Mouse (Mus musculus): ENCODE data around the gene D13Ertd608e.
"Not testable (repeated sequence)": the region's sequence is repeated elsewhere in the genome, so short reads cannot be mapped to it uniquely, and the experiment has no call there.

Gene D13Ertd608e

GRCm38 (mm10) chr13:119835320-119836056 lies at the start of gene D13Ertd608e:
TSS of gene D13Ertd608e (plus strand) at chr13:119836006.
- DNase-seq (ENCODE audit: low read depth) = peak; percentile 70

DNA sequence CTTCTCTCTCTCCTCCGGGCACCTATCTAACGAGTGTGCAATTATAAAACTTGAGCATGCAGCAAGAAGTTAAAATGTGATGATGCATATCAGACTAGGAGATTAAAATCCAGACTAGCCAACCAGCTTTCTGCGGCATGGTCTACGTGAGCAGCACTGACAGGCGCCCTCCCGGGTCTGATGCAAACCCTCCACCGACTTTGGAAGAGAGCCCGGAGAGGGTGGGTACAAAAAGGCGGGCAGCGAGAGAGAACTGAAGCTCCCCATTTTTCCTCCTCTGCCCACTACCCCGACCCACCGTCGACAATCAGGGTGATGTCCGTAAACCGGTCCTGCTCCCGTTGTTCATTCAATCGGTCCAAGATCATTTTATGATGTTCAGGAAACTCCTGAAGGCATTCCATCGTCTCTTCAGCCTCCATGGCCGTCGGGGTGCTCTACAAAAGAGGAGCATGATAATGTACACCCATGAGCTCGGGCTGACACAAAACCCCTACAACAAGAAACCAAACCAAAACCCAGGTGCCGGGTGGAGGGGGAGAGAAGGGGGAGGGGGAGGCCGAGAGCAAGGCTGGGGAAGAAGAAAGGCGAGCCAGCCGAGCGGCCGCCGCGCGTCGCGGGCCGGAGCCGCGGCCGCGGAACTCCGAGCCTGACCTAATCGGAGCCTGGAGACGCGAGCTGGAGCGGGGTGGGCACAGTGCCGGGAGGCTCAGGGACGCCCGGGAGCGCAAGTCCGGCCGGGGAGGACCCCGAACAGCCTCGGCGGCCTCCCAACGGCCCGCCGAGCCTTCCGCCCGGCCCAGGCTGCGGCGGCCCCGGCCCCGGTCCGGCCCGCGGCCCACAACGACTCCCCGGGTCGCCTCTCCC lies 45.7 kb upstream of the D13Ertd608e start:
- DNase-seq (ENCODE audit: low read depth) = peak; percentile 68

DNA sequence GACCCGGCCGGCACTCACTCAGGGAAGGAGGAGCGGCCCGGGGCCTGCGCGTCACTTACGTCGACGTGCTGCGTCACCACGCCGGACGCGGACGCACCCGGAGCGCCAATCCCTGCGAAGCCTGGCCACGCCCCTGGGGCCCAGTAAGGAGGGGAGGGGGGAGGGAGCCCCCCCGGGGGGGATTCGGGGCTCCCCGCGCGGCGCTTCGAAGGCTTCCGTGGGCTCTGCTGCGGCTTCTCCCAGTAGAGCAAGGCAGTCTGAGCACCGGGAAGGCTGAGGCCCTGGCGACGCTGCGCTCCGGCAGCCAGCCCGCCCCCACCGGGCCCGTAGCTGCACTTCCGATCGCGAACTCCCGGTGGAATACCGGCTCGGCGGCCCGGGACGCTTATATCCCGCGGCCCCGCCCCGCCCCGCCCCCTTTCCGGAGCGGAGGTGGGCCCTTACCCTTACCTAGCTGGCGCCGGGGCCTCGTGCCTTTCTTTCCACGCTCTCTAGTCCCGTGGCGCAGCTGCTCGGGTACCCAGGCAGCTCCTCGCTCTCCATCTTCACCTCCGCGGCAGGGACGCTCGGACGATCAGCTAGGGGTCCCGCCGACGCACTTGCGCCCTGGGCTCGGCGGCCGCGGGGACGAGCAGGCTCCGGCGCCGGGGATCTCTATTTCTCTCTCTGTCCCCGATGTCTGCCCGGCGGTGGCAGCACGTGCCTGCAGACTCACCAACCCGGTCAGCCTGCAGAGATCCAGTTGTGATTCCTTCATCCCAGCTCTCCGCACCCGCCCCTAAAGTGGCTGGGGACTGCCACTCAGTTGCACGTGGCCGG lies 44.8 kb upstream of the D13Ertd608e start, which contains the start of gene Zfp131:
Gene Zfp131 (minus strand): TSS at position 129 of the 819 bp plus-strand sequence.
- DNase-seq (ENCODE audit: low read depth) = peak; percentile 97

GRCm38 (mm10) chr13:119791580-119792135 lies 44.1 kb upstream of the D13Ertd608e start:
- DNase-seq (ENCODE audit: low read depth) = no peak

DNA sequence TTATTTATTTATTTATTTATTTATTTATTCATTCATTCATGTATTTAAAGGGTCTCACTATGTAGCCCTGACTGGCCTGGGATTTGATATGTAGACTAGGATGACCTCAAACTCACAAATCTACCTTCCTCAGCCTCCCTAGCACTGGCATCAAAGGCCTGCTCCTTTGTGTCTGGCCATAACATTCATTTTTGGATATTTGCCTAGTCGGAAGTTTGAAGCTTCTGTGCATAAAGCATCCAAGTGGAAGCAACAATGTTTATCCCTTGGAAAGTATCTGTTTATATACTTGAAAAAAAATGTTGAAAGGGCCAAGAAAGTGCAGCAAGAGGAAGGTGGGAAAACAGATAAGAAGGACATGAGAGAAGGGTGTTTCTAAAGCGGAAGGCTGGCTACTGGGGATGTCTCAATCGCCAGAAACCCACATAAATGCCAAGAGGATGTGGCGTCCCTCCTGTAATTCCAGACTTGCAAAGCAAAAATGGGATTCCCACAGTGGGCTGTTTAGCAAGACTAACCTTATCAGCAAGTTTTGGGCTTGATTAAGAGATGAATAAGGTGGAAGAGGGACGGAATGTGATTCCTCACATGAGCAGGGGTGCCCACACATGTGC lies 42.9 kb upstream of the D13Ertd608e start:
- no peak for DNase-seq (ENCODE audit: low read depth)

GRCm38 (mm10) chr13:119797656-119798055 lies 38.1 kb upstream of the D13Ertd608e start:
- no peak for DNase-seq (ENCODE audit: low read depth)

GRCm38 (mm10) chr13:119808937-119809336 lies 26.9 kb upstream of the D13Ertd608e start:
- no peak for DNase-seq (ENCODE audit: low read depth)

- DNase-seq (ENCODE audit: low read depth) = no peak
Measured at GRCm38 (mm10) chr13:119810031-119810430, 25.8 kb upstream of the D13Ertd608e start.

DNA sequence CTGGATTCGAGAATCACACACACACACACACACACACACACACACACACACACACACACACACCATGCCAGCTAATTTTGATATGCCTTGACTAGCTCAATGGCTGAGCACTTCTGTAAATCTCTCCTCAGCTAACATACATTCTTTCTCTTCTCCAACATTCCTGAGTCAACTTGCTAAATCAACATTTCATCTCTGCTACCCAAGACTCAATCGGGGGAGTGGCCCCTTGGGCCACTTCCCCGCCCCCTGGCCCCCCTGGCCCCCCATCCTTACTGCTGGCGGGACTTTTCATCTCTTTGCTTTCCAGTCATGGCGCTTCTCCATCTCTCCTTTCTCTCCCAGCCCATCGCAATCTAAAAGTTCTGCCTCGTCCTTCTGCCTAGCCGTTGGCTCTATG lies 19.0 kb upstream of the D13Ertd608e start:
- DNase-seq (ENCODE audit: low read depth) = no peak

DNA sequence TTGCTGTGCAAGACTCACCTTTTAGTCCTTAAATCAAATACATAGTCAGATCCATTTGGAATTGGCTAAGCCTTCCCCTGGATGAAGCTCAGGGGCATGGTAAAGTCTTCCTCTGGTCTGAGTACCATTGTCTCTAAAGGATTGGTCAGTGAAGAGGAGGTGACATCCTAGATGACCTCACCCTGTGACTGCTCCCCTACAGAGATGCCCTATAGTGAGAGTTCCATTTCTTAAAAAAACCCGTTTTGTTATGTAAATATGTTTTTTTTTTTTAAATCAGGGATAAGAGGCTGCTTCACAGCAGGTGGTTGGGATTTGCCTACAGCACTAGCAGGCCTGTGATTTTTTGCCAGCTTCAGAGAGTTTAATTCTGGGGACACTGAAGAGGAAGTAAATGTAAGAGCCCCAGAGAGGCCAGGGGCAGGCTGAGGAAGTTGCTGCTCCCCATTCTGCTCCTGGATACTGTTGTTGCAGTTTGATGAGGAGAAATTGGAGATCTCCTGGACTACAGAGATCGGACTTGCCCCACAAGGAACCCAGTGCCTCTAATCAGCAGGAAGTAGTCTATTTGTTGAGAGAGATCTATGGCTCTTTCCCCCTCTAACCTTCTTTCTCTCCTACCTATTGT lies 18.1 kb upstream of the D13Ertd608e start:
- no peak for DNase-seq (ENCODE audit: low read depth)

DNA sequence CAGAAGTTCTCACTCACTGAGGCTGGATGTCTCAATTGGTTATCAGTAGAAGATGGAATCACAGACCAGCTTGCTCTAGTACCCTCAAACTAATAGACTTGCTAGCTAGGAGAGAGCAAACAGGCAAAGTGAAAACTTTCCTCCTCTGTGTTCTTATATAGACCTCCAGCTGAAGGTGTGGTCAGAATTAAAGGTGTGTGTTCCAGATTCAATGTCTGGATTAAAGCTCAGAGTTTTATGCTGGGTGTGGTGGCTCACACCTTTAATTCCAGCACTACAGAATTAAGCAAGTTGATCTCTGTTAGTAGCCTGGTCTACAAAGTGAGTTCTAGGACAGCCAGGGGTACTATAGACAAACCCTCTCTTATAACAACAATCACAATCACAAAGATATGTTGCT lies 5.7 kb upstream of the D13Ertd608e start, which contains the start of gene AF067063:
Gene AF067063 (minus strand): TSS at position 101 of the 400 bp plus-strand sequence.
- DNase-seq (ENCODE audit: low read depth) = not testable (repeated sequence)

DNA sequence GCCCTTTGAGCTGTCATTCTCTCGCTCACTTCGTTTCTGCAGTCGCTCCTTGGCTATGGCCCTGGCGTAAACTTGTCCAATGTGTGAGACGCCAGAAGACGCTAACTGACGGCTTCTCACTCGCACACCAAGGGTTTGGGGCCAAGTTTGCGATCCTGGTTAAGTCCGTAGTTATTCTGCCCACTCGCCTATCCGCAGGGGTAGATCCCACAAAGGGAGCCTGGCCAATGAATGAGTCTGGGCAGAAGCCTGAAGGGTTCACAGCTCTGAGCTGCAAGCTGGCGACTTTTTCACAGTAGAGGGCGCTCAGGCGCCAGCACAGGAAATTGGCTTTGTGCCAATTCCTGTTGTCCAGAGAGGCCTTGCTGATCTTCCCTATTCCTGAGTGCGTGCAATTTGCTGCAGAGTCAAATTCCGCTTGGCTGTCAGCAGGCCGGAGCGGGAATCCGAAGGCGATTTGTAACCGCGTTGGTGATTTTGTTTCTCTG lies 562 bp downstream of the D13Ertd608e start:
- DNase-seq (ENCODE audit: low read depth) = peak; percentile 43

GRCm38 (mm10) chr13:119837719-119838337 lies 2.0 kb downstream of the D13Ertd608e start:
- DNase-seq (ENCODE audit: low read depth) = peak; percentile 59

- peak; percentile 4 for DNase-seq (ENCODE audit: low read depth)
Measured at GRCm38 (mm10) chr13:119839982-119840381, 4.2 kb downstream of the D13Ertd608e start.

GRCm38 (mm10) chr13:119862399-119862798 lies 26.6 kb downstream of the D13Ertd608e start:
- not testable (repeated sequence) for DNase-seq (ENCODE audit: low read depth)

DNA sequence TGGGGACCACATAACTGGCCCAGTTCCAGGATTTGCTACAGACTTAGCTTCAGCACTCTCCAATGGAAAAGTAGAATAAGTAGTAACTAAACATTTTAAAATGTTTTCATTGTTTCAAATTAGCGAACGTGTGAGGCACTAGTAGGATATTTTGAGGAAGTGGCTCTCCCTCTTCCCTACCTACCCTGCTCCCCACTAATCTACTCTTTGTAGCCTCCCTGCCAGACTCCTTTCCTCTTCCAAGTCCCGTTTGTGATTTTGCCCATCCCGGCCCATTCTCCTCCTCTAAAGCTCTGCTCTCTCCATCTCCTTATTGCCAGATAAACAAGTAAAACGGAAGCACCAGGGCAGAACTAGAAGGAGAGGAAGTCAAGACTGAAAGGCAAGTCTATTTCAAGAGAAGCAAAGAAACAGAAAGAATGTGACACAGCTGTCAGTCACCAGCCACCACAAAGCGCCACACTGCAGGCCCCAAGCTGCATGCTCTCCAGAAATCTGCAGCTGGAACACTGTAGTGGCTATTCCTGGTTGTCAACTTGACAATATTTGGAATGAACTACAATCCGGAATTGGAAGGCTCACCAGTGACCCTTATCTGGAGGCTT lies 28.7 kb downstream of the D13Ertd608e start:
- not testable (repeated sequence) for DNase-seq (ENCODE audit: low read depth)

GRCm38 (mm10) chr13:119886896-119887295 lies 51.1 kb downstream of the D13Ertd608e start:
- not testable (repeated sequence) for DNase-seq (ENCODE audit: low read depth)

GRCm38 (mm10) chr13:119894685-119895084 lies 58.9 kb downstream of the D13Ertd608e start, which contains the start of gene Tcstv1:
TSS of gene Tcstv1 (minus strand) at chr13:119894785.
- DNase-seq (ENCODE audit: low read depth) = not testable (repeated sequence)
